Mouse (Mus musculus) myocyte (in vitro differentiated cells): ENCODE results near the gene Pde6d. TPM values are rescaled to one million over a fixed set of nuclear protein-coding genes. Genes with fewer than 3 reads are reported as not detected.

Source experiments
- H3K27me3 ChIP-seq: one replicate; pipeline ENCODE4 v1.6.1; 2011; ENCODE audit not compliant: control insufficient read depth, insufficient read depth, insufficient read length
- H3K36me3 ChIP-seq: one replicate; pipeline ENCODE4 v1.6.1; 2011; ENCODE audit not compliant: control insufficient read depth, insufficient read depth
- H3K4me2 ChIP-seq: one replicate; pipeline ENCODE4 v1.6.1; 2011; ENCODE audit warnings: low read depth, control low read depth
- H3K4me3 ChIP-seq: one replicate; pipeline ENCODE4 v1.5.1; 2011; ENCODE audit warnings: mild to moderate bottlenecking, control low read depth, moderate library complexity
- H3K79me2 ChIP-seq: one replicate; pipeline ENCODE4 v1.6.1; 2011; ENCODE audit not compliant: control insufficient read depth, insufficient read depth
- H3ac ChIP-seq: one replicate; pipeline ENCODE4 v1.6.1; 2011; ENCODE audit not compliant: control insufficient read depth, insufficient read length
- CEBPB ChIP-seq: IDR thresholded peaks from 2 replicates; pipeline ENCODE4 v1.6.1; 2011; ENCODE audit warnings: mild to moderate bottlenecking, moderate library complexity; ENCODE audit not compliant: poor library complexity, insufficient read depth, severe bottlenecking
- E2F4 ChIP-seq: IDR thresholded peaks from one replicate; pipeline ENCODE4 v1.6.1; 2011; ENCODE audit warnings: mild to moderate bottlenecking, control low read depth, moderate library complexity; ENCODE audit not compliant: insufficient read depth
- MAX ChIP-seq: IDR thresholded peaks from one replicate; pipeline ENCODE4 v1.6.1; 2011; ENCODE audit warnings: low read depth, mild to moderate bottlenecking, control low read depth
- MYOD1 ChIP-seq, 3 experiments: IDR thresholded peaks; one replicate each; pipeline ENCODE4 v1.6.1; 2011; ENCODE audit warnings: control low read depth in 2 of 3, low read depth in 2 of 3, mild to moderate bottlenecking in 2 of 3, moderate library complexity in 1 of 3; ENCODE audit not compliant: insufficient read length in 2 of 3, control insufficient read depth in 1 of 3
- MYOG ChIP-seq, 3 experiments: IDR thresholded peaks; one replicate each; pipeline ENCODE4 v1.6.1; 2011; ENCODE audit warnings: control low read depth in 2 of 3, low read depth in 2 of 3, mild to moderate bottlenecking in 2 of 3; ENCODE audit not compliant: insufficient read length in 2 of 3, control insufficient read depth in 1 of 3, insufficient read depth in 1 of 3
- POLR2A ChIP-seq: IDR thresholded peaks from one replicate; pipeline ENCODE4 v1.6.1; 2011; ENCODE audit warnings: low read depth, mild to moderate bottlenecking, control low read depth, moderate library complexity; ENCODE audit not compliant: insufficient read length
- POLR2AphosphoS2 ChIP-seq: IDR thresholded peaks from one replicate; pipeline ENCODE4 v1.6.1; 2011; ENCODE audit warnings: low read depth, control low read depth; ENCODE audit not compliant: insufficient read length
- REST ChIP-seq: IDR thresholded peaks from one replicate; pipeline ENCODE4 v1.6.1; 2011; ENCODE audit warnings: mild to moderate bottlenecking, control low read depth, moderate library complexity; ENCODE audit not compliant: insufficient read depth, insufficient read length
- SRF ChIP-seq: IDR thresholded peaks from one replicate; pipeline ENCODE4 v1.6.1; 2011; ENCODE audit warnings: low read depth; ENCODE audit not compliant: control insufficient read depth, insufficient read length
- TCF12 ChIP-seq: IDR thresholded peaks from one replicate; pipeline ENCODE4 v1.6.1; 2011; ENCODE audit warnings: mild to moderate bottlenecking, control low read depth; ENCODE audit not compliant: poor library complexity, insufficient read depth, severe bottlenecking
- TCF3 ChIP-seq: IDR thresholded peaks from one replicate; pipeline ENCODE4 v1.6.1; 2011; ENCODE audit warnings: low read depth, control low read depth; ENCODE audit not compliant: insufficient read length
- USF1 ChIP-seq: IDR thresholded peaks from one replicate; pipeline ENCODE4 v1.6.1; 2011; ENCODE audit warnings: low read depth, mild to moderate bottlenecking, control low read depth, moderate library complexity
- polyA plus RNA-seq: library from polyadenylated mRNA; unstranded; fragments of >200 nt; fragmentation: generic; extraction: Trizol; gene quantifications from one replicate; pipeline ENCODE4 v1.2.1, GENCODE M21; 2012; ENCODE audit warnings: missing spikeins

Gene Pde6d
- polyA plus RNA-seq, 1 experiment = 50.0 TPM

GRCm38 (mm10) chr1:86497986-86498385 is 84.4 kb downstream of the Pde6d start:
- H3K79me2 ChIP-seq = no peaks in the 10 kb centered on the region
- H3K4me2 ChIP-seq = no peak overlapping the region
- H3K27me3 ChIP-seq = no peaks in the 10 kb centered on the region
- H3K36me3 ChIP-seq = no peaks in the 10 kb centered on the region
- no peak for TF ChIP-seq POLR2A
- no peak for TF ChIP-seq MAX
- no peak overlapping the region for H3K4me3 ChIP-seq
- no peak overlapping the region for H3ac ChIP-seq

GRCm38 (mm10) chr1:86497361-86497760 is 85.1 kb downstream of the Pde6d start:
- no peak overlapping the region for H3ac ChIP-seq
- no peaks in the 10 kb centered on the region for H3K27me3 ChIP-seq
- TF ChIP-seq USF1 (no peak), TCF12 (no peak), SRF (no peak), TCF3 (no peak), CEBPB (no peak)
- no peaks in the 10 kb centered on the region for H3K79me2 ChIP-seq
- no peak overlapping the region for H3K4me2 ChIP-seq
- no peak overlapping the region for H3K4me3 ChIP-seq
- H3K36me3 ChIP-seq = no peaks in the 10 kb centered on the region

- Histone ChIP-seq H3K27me3 (no peaks in the 10 kb centered on the region), H3K79me2 (no peaks in the 10 kb centered on the region)
These were observed 86.1 kb downstream of the Pde6d start for GRCm38 (mm10) chr1:86496340-86496739.

GRCm38 (mm10) chr1:86493783-86494182 is 88.6 kb downstream of the Pde6d start:
- Histone ChIP-seq H3K4me2 (no peak overlapping the region), H3K36me3 (no peaks in the 10 kb centered on the region), H3K27me3 (no peaks in the 10 kb centered on the region), H3ac (no peak overlapping the region), H3K79me2 (no peaks in the 10 kb centered on the region), H3K4me3 (no peak overlapping the region)
- TF ChIP-seq SRF (no peak), MAX (no peak), TCF3 (no peak), REST (no peak), CEBPB (no peak), E2F4 (no peak), POLR2A (no peak)

More at GRCm38 (mm10) chr1:86496340-86496739, 86.1 kb downstream of the Pde6d start:
- Histone ChIP-seq H3ac (no peak overlapping the region), H3K4me3 (no peak overlapping the region), H3K36me3 (no peaks in the 10 kb centered on the region), H3K4me2 (no peak overlapping the region)
- TF ChIP-seq MAX (no peak), E2F4 (no peak), CEBPB (no peak), TCF12 (no peak), POLR2AphosphoS2 (no peak), SRF (no peak), MYOD1 (IDR thresholded peaks at IDR 0.05; ENCODE audit: control insufficient read depth in 1 of 3, insufficient read length in 2 of 3, low read depth in 2 of 3) (no peak), TCF3 (no peak), POLR2A (no peak), MYOG (IDR thresholded peaks at IDR 0.05; ENCODE audit: control insufficient read depth in 1 of 3, insufficient read depth in 1 of 3, insufficient read length in 2 of 3, low read depth in 2 of 3) (no peak), REST (no peak), USF1 (no peak)

Other genes with a start within 250 kb of the Pde6d start
- gene Ncl, start 223.2 kb downstream of the Pde6d start, polyA plus RNA-seq = 131 TPM
- not detected for gene Nmur1, start 156.4 kb downstream of the Pde6d start, polyA plus RNA-seq
- gene Tex44, start 156.3 kb downstream of the Pde6d start, polyA plus RNA-seq = not detected
- gene Ptma, start 55.9 kb downstream of the Pde6d start, polyA plus RNA-seq = 593 TPM
- gene Cops7b, start 275 bp upstream of the Pde6d start, polyA plus RNA-seq = 20.4 TPM
- gene Nppc, start 87.9 kb upstream of the Pde6d start, polyA plus RNA-seq = 0.14 TPM
- 13.7 TPM for gene Dis3l2, start 121.2 kb upstream of the Pde6d start, polyA plus RNA-seq